Mouse (Mus musculus) brain, embryonic 14.5 days (tissue): ENCODE results near the gene Gm28043. TPM values are rescaled to one million over a fixed set of nuclear protein-coding genes. Genes with fewer than 3 reads are reported as not detected.

Source experiments
- DNase-seq: peaks from one replicate; pipeline ENCODE4 v3.0.0-alpha.2; 2011; ENCODE audit warnings: low read depth
- CTCF ChIP-seq: fragments of 200-500 bp; IDR thresholded peaks from 2 replicates; pipeline ENCODE4 v1.5.1; 2012; ENCODE audit warnings: inconsistent platforms, mild to moderate bottlenecking, moderate library complexity, borderline replicate concordance; ENCODE audit not compliant: insufficient read depth, insufficient read length; ENCODE audit errors: extremely low read depth
- POLR2A ChIP-seq: fragments of 200-500 bp; IDR thresholded peaks from 2 replicates; pipeline ENCODE4 v1.6.1; 2012; ENCODE audit warnings: mild to moderate bottlenecking, inconsistent platforms, borderline replicate concordance; ENCODE audit not compliant: poor library complexity, insufficient read depth, insufficient read length, severe bottlenecking; ENCODE audit errors: extremely low read depth
- polyA plus RNA-seq: library from polyadenylated mRNA; depleted of rRNA; stranded (reverse); fragments of >200 nt; gene quantifications from 2 replicates; pipeline ENCODE4 v1.2.3, GENCODE M21; 2012

The Gm28043 gene
- polyA plus RNA-seq, 1 experiment, result 3.4 TPM

DNA sequence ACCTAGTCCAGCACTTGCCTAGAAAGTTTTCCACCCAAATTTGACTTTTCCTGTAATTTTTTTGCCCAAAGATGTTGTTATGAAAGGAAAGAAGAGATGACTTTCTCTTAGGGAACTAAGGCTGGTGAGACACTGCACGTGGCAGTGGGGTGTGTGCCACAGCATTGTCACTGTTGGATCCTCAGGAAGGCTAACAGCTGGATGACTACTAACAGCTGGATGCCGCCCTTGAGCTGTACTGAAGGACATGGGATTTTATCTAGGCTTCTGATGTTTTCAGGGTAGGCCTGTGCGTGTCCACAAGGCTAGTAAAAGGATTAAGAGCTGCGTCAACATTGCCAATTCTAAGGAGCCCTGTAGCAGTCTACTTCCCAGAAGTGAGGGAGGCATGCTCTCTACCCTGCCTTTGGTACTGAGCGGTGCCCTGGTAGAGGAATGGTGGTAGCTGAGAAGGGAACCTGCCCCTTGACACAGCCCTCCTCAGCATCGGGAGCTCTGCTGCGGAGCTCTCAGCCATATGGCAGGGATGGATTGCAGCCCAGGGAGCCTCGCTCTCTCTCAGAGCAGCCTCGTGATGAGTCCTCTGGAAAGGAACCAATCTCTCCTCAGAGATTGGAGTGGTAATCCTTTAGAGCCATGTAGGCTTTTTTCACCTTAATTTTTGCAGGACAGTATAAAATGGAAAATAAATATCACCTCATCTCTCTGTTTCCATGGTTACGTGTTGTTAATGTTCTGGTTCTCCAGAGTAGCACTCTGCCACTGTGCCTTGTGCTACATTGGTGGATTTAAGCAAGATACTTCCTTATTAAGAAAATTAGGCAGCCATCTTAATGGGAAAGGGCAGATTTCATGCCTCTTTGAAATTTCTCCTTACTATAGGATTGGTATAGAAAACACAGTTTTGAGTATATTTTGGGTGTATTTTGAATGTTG is 53.6 kb downstream of the Gm28043 start:
- TF ChIP-seq POLR2A (no peak), CTCF (no peak)
- DNase-seq, result peak; percentile 79

DNA sequence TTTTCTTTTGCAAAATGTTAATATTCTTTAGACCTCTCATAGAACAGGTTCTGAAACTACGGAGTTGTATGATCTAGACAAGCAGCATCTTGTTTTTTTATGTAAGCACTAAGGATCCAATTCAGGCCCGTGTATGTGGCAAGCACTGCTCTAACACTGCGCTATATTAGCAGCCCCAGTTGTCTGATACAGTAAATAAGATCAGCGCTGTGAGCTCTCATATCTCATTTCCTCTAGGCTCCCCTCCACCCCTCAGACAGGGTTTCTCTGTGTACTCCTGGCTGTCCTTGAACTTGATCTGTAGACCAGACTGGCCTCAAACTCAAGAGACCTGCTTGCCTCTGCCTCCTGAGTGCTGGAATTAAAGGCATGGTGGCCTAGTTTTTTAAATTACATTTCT is 54.4 kb downstream of the Gm28043 start:
- TF ChIP-seq CTCF (no peak), POLR2A (no peak)
- DNase-seq, result no peak

DNA sequence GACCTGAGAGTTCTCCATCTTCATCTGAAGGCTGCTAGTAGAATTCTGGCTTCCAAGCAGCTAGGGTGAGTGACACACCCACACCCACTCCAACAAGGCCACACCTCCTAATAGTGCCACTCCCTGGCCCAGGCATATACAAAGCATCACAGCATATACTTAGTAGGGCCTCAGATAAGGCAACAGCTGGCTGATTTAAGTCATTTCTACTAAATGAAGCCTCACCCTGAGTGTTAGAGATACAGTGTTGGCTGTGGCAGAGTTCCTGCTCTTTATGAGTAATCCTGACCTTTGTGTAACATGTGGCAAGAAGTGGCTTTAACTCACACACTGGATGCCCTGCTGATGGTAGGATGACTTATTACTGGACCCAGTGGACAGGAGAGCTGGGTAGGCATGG is 55.3 kb downstream of the Gm28043 start:
- no peak for DNase-seq
- TF ChIP-seq CTCF, result no peak
- TF ChIP-seq POLR2A, result no peak

DNA sequence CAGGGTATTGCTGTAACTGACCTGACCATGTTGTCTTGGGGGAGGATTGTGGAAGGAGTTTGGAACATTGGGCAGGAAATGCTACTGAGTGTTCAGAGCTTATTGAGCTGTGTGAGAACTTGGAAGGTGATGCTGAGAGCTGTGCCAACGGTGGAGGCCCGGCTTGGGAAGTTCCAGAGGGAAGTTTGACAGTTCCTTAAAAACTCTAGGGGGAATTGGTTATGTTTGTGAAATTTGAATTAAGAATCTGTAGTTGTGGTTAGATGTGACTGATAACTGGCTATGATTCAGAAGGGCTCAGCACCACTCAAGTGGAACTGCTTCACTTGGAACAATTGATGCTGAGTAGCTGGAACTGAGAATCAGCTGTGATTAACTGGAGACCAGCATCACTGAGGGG is 56.3 kb downstream of the Gm28043 start:
- no peak for DNase-seq
- no peak for TF ChIP-seq POLR2A
- TF ChIP-seq CTCF, result no peak

DNA sequence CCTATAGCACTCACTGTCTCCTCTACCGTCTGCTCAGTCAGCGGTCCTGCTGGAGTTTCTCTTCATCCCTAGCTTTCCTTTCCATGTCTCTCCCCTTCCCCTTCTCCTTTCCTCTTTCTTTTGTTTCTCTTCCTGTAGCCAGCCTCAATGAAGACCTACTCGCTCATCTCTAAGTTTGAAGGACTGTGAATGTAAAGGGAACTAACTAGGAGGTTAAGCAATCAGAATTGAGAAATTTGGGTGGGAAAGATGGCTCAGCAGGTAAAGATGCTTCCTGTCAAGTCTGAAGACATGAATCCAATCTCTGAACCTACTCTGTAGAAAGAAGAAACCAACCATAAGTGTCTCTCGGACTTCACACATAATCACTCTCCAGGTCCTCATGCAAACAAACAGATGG is 58.6 kb downstream of the Gm28043 start:
- no peak for TF ChIP-seq POLR2A
- no peak for TF ChIP-seq CTCF
- no peak for DNase-seq

DNA sequence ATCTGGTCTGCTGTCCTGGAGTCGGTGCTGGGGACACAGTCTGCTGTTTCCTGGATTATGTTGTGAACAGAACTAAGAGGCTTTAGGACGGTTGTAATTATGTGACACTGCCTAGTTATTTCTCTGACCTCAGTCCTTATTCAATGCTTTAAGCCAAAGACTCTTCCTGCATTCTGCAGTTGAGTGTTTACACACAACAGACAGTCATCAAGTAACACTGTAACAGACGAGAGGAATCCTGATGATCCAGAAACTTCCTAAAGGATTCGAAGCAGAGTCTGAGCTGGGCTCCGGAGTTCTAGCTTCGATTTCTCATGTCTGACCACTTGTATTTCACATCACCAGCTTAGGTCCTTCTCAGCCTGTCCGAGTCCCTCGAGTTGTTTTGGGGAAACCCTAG is 63.9 kb downstream of the Gm28043 start:
- no peak for DNase-seq
- TF ChIP-seq CTCF, result no peak
- no peak for TF ChIP-seq POLR2A

DNA sequence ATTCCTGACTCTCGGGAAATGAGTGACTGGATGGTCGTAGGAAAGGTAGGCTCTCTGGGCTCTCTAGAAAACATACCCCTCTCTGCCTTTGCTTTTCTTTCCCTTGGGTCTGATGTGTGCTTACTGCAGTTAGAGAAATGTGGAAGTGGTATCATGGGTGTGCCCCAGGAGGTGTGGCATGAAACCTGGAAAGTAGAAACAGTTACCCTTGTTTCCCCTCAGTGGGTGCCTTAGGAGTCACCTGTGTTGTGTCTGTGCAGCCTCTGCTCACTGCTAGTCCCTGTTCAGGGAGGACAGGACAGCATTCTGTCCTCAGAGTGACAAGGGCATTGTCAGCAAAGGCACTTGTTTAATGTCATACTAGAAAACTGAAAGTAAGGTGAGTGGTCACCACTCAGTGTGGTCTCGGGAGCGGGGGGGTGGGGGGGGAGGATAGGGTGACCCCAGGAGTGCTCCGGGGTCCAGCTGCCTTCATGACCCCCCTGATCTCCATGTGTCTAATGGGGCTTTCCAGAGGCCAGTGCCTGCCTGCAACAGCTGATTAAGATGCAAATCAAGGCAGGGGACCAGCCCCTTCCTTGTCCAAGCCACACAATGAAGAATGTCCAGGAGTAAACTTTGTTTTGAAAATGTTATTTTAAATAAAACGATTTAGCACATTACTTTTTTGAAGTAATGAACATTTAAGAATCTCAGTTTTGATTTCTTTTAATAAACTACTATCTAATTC is 64.5 kb downstream of the Gm28043 start:
- TF ChIP-seq POLR2A (no peak), CTCF (no peak)
- no peak for DNase-seq

GRCm38 (mm10) chr17:29680174-29680573 is 65.5 kb downstream of the Gm28043 start:
- peak; percentile 93 for DNase-seq
- TF ChIP-seq CTCF (no peak), POLR2A (no peak)

DNA sequence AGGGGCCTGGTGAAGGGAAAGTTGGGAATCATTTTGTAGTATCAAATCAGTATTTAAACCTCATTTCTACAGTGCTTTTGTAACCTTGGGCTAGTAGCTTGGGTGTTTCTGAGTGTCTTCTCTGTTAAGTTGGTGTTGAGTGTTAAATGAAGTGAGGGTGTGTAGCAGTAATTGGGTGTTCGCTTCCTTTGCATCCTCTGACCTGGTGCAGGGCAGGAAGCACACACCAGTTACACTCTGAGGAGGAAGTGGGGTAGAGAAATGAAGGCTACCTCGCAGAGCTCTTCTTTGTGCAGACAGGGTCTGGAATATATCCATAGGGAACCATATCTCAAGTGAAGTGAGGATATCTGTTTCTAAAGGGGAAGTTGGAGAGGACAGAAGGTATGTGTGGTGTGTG is 66.2 kb downstream of the Gm28043 start:
- no peak for DNase-seq
- no peak for TF ChIP-seq CTCF
- TF ChIP-seq POLR2A, result no peak

- no peak for DNase-seq
- TF ChIP-seq CTCF (no peak), POLR2A (no peak)
Measured at GRCm38 (mm10) chr17:29681669-29682068, 67.0 kb downstream of the Gm28043 start.

GRCm38 (mm10) chr17:29682261-29682660 is 67.6 kb downstream of the Gm28043 start:
- TF ChIP-seq CTCF (no peak), POLR2A (no peak)
- DNase-seq, result no peak
